Mouse (Mus musculus) WW6 (cell line): ENCODE data around the gene Fam118a.
"Not testable (repeated sequence)": the region's sequence is repeated elsewhere in the genome, so short reads cannot be mapped to it uniquely, and the experiment has no call there.

Source experiments
- DNase-seq: peaks from one replicate; pipeline ENCODE4 v3.0.0-alpha.2; 2013; ENCODE audit warnings: low read depth, low spot score

The Fam118a gene

GRCm38 (mm10) chr15:85028648-85029047 lies at the start of gene Fam118a:
TSS of gene Fam118a (plus strand) at chr15:85028948.
- DNase-seq, result not testable (repeated sequence)

GRCm38 (mm10) chr15:84981609-84982313 lies 47.0 kb upstream of the Fam118a start:
- DNase-seq, result no peak

GRCm38 (mm10) chr15:84982888-84983287 lies 45.9 kb upstream of the Fam118a start:
- DNase-seq, result no peak

GRCm38 (mm10) chr15:84983721-84984120 lies 45.0 kb upstream of the Fam118a start:
- DNase-seq, result no peak

GRCm38 (mm10) chr15:84985516-84986160 lies 43.1 kb upstream of the Fam118a start:
- no peak for DNase-seq

- no peak for DNase-seq
Measured at GRCm38 (mm10) chr15:84986171-84987019, 42.4 kb upstream of the Fam118a start.

- DNase-seq, result no peak
Measured at GRCm38 (mm10) chr15:84987020-84987815, 41.5 kb upstream of the Fam118a start.

GRCm38 (mm10) chr15:84987874-84988825 lies 40.6 kb upstream of the Fam118a start, which contains the start of gene 5031439G07Rik:
TSS of gene 5031439G07Rik (minus strand) at chr15:84988551.
- peak; percentile 90 for DNase-seq

- DNase-seq, result no peak
Measured at GRCm38 (mm10) chr15:84989098-84989497, 39.6 kb upstream of the Fam118a start.

GRCm38 (mm10) chr15:84989771-84990170 lies 39.0 kb upstream of the Fam118a start:
- no peak for DNase-seq

GRCm38 (mm10) chr15:84994498-84994897 lies 34.2 kb upstream of the Fam118a start:
- no peak for DNase-seq

- DNase-seq, result no peak
Measured at GRCm38 (mm10) chr15:84995041-84995440, 33.7 kb upstream of the Fam118a start.

GRCm38 (mm10) chr15:84995967-84996366 lies 32.8 kb upstream of the Fam118a start:
- DNase-seq, result peak; percentile 56

- no peak for DNase-seq
Measured at GRCm38 (mm10) chr15:84997768-84998454, 30.8 kb upstream of the Fam118a start.

GRCm38 (mm10) chr15:84999911-85000310 lies 28.8 kb upstream of the Fam118a start:
- no peak for DNase-seq

GRCm38 (mm10) chr15:85000984-85001982 lies 27.5 kb upstream of the Fam118a start:
- peak; percentile 61 for DNase-seq

- no peak for DNase-seq
Measured at GRCm38 (mm10) chr15:85009666-85010065, 19.1 kb upstream of the Fam118a start.
